Mouse (Mus musculus): ENCODE results near the gene Rgs12. TPM values are rescaled to one million over a fixed set of nuclear protein-coding genes. Genes with fewer than 3 reads are reported as not detected.

The Rgs12 gene
- polyA plus RNA-seq, 1 experiment from 2014 or later, result 28.1 TPM

- H3K27ac ChIP-seq, result no peak overlapping the region
- WGBS, result 93% methylated on average over 1 of the region's 1 CpGs
Observed at GRCm38 (mm10) chr5:34933461-34933860, 15.8 kb upstream of the Rgs12 start.

GRCm38 (mm10) chr5:34941710-34942470 is 7.4 kb upstream of the Rgs12 start:
- Histone ChIP-seq H3K4me3 (replicated peaks) (no peak overlapping the region), H3K9ac (no peak overlapping the region), H3K4me2 (no peak overlapping the region), H3K36me3 (no peaks in the 10 kb centered on the region), H3K27me3 (replicated peaks) (no peaks in the 10 kb centered on the region), H3K4me1 (no peaks in the 10 kb centered on the region), H3K9me3 (no peaks in the 10 kb centered on the region), H3K27ac (no peak overlapping the region)
- 59% methylated on average over 10 of the region's 10 CpGs for WGBS
- ATAC-seq (ENCODE audit: insufficient read depth, low FRiP score, low read depth), result no peak

More at GRCm38 (mm10) chr5:34933461-34933860, 15.8 kb upstream of the Rgs12 start:
- H3K27me3 ChIP-seq (replicated peaks), result no peaks in the 10 kb centered on the region
- 0 out of 2 replicates have a peak, but pooled peaks cover 5% of the 10 kb centered on the region for H3K4me1 ChIP-seq
- no peak for ATAC-seq (ENCODE audit: insufficient read depth, low FRiP score, low read depth)
- no peak overlapping the region for H3K4me3 ChIP-seq (replicated peaks)
- H3K4me2 ChIP-seq, result no peak overlapping the region
- H3K36me3 ChIP-seq, result no peaks in the 10 kb centered on the region
- H3K9ac ChIP-seq, result no peak overlapping the region
- H3K9me3 ChIP-seq, result no peaks in the 10 kb centered on the region

- no peaks in the 10 kb centered on the region for H3K4me1 ChIP-seq
- H3K9ac ChIP-seq, result no peak overlapping the region
- H3K27me3 ChIP-seq (replicated peaks), result no peaks in the 10 kb centered on the region
- no peaks in the 10 kb centered on the region for H3K9me3 ChIP-seq
- H3K4me3 ChIP-seq (replicated peaks), result no peak overlapping the region
- 74% methylated on average over 3 of the region's 3 CpGs for WGBS
- H3K4me2 ChIP-seq, result no peak overlapping the region
- no peak overlapping the region for H3K27ac ChIP-seq
- H3K36me3 ChIP-seq, result no peaks in the 10 kb centered on the region
- ATAC-seq (ENCODE audit: insufficient read depth, low FRiP score, low read depth), result no peak
Observed at GRCm38 (mm10) chr5:34943428-34943827, 5.8 kb upstream of the Rgs12 start.

GRCm38 (mm10) chr5:34949769-34950211 is 545 bp downstream of the Rgs12 start:
- H3K36me3 ChIP-seq, result no peaks in the 10 kb centered on the region
- WGBS, result 2% methylated on average over 12 of the region's 12 CpGs
- H3K27me3 ChIP-seq (replicated peaks), result no peaks in the 10 kb centered on the region
- H3K4me2 ChIP-seq, result peak overlapping the region; percentile 93
- H3K4me1 ChIP-seq, result peaks cover 7% of the 10 kb centered on the region; the same call in 1 of the 2 replicates
- H3K9me3 ChIP-seq, result no peaks in the 10 kb centered on the region
- H3K9ac ChIP-seq, result peak overlapping the region; percentile 81
- peak overlapping the region; percentile 82 for H3K27ac ChIP-seq
- peak overlapping the region; percentile 78 for H3K4me3 ChIP-seq (replicated peaks)
- ATAC-seq (ENCODE audit: insufficient read depth, low FRiP score, low read depth), result peak; percentile 26; the same call in 1 of the 2 replicates

GRCm38 (mm10) chr5:34950486-34951160 is 1.4 kb downstream of the Rgs12 start:
- ATAC-seq (ENCODE audit: insufficient read depth, low FRiP score, low read depth), result no peak
- Histone ChIP-seq H3K36me3 (no peaks in the 10 kb centered on the region), H3K4me1 (peaks cover 7% of the 10 kb centered on the region; the same call in 1 of the 2 replicates), H3K4me2 (peak overlapping the region; percentile 93), H3K4me3 (replicated peaks) (peak overlapping the region; percentile 78; the same call in 1 of the 2 replicates), H3K9ac (no peak overlapping the region), H3K27ac (no peak overlapping the region), H3K27me3 (replicated peaks) (no peaks in the 10 kb centered on the region), H3K9me3 (no peaks in the 10 kb centered on the region)
- 67% methylated on average over 6 of the region's 6 CpGs for WGBS

GRCm38 (mm10) chr5:34951161-34951834 is 2.1 kb downstream of the Rgs12 start:
- Histone ChIP-seq H3K27me3 (replicated peaks) (no peaks in the 10 kb centered on the region), H3K4me3 (replicated peaks) (no peak overlapping the region), H3K4me1 (peaks cover 9% of the 10 kb centered on the region; the same call in 1 of the 2 replicates), H3K27ac (no peak overlapping the region), H3K9ac (no peak overlapping the region), H3K36me3 (no peaks in the 10 kb centered on the region), H3K4me2 (peak overlapping the region; percentile 93; the same call in 1 of the 2 replicates), H3K9me3 (no peaks in the 10 kb centered on the region)
- no peak for ATAC-seq (ENCODE audit: insufficient read depth, low FRiP score, low read depth)
- 86% methylated on average over 8 of the region's 8 CpGs for WGBS

GRCm38 (mm10) chr5:34954508-34954907 is 5.3 kb downstream of the Rgs12 start:
- Histone ChIP-seq H3K9me3 (no peaks in the 10 kb centered on the region), H3K4me3 (replicated peaks) (no peak overlapping the region), H3K4me1 (peaks cover 9% of the 10 kb centered on the region; the same call in 1 of the 2 replicates), H3K27ac (no peak overlapping the region), H3K9ac (no peak overlapping the region), H3K27me3 (replicated peaks) (no peaks in the 10 kb centered on the region), H3K4me2 (no peak overlapping the region), H3K36me3 (no peaks in the 10 kb centered on the region)
- WGBS, result 83% methylated on average over 6 of the region's 6 CpGs
- ATAC-seq (ENCODE audit: insufficient read depth, low FRiP score, low read depth), result no peak

GRCm38 (mm10) chr5:34955630-34956029 is 6.4 kb downstream of the Rgs12 start:
- H3K36me3 ChIP-seq, result no peaks in the 10 kb centered on the region
- no peak overlapping the region for H3K4me3 ChIP-seq (replicated peaks)
- WGBS, result 45% methylated on average over 5 of the region's 5 CpGs
- H3K4me1 ChIP-seq, result 0 out of 2 replicates have a peak, but pooled peaks cover 5% of the 10 kb centered on the region
- no peaks in the 10 kb centered on the region for H3K9me3 ChIP-seq
- H3K4me2 ChIP-seq, result no peak overlapping the region
- H3K27ac ChIP-seq, result no peak overlapping the region
- no peak for ATAC-seq (ENCODE audit: insufficient read depth, low FRiP score, low read depth)
- no peak overlapping the region for H3K9ac ChIP-seq
- no peaks in the 10 kb centered on the region for H3K27me3 ChIP-seq (replicated peaks)

GRCm38 (mm10) chr5:34956151-34956550 is 6.9 kb downstream of the Rgs12 start:
- H3K4me1 ChIP-seq, result 0 out of 2 replicates have a peak, but pooled peaks cover 2% of the 10 kb centered on the region
- no peaks in the 10 kb centered on the region for H3K27me3 ChIP-seq (replicated peaks)
- ATAC-seq (ENCODE audit: insufficient read depth, low FRiP score, low read depth), result no peak
- no peak overlapping the region for H3K4me3 ChIP-seq (replicated peaks)
- no peak overlapping the region for H3K4me2 ChIP-seq
- H3K27ac ChIP-seq, result no peak overlapping the region
- no peaks in the 10 kb centered on the region for H3K36me3 ChIP-seq
- 76% methylated on average over 7 of the region's 7 CpGs for whole genome bisulfite sequencing
- H3K9me3 ChIP-seq, result no peaks in the 10 kb centered on the region
- no peak overlapping the region for H3K9ac ChIP-seq

GRCm38 (mm10) chr5:34957015-34957414 is 7.8 kb downstream of the Rgs12 start:
- 60% methylated on average over 2 of the region's 2 CpGs for WGBS
- Histone ChIP-seq H3K27ac (no peak overlapping the region), H3K4me1 (0 out of 2 replicates have a peak, but pooled peaks cover 2% of the 10 kb centered on the region), H3K4me2 (no peak overlapping the region), H3K9ac (no peak overlapping the region), H3K4me3 (replicated peaks) (no peak overlapping the region), H3K36me3 (no peaks in the 10 kb centered on the region), H3K9me3 (no peaks in the 10 kb centered on the region), H3K27me3 (replicated peaks) (no peaks in the 10 kb centered on the region)
- ATAC-seq (ENCODE audit: insufficient read depth, low FRiP score, low read depth), result no peak

GRCm38 (mm10) chr5:34960021-34960420 is 10.8 kb downstream of the Rgs12 start:
- WGBS, result 53% methylated on average over 1 of the region's 1 CpGs
- peak; percentile 83 for ATAC-seq (ENCODE audit: insufficient read depth, low FRiP score, low read depth)
- Histone ChIP-seq H3K4me3 (replicated peaks) (no peak overlapping the region), H3K9ac (no peak overlapping the region), H3K27me3 (replicated peaks) (no peaks in the 10 kb centered on the region), H3K4me1 (0 out of 2 replicates have a peak, but pooled peaks cover 2% of the 10 kb centered on the region), H3K27ac (no peak overlapping the region), H3K36me3 (peaks cover 4% of the 10 kb centered on the region; the same call in 1 of the 2 replicates), H3K9me3 (no peaks in the 10 kb centered on the region), H3K4me2 (no peak overlapping the region)
